Mouse (Mus musculus) forebrain, postnatal 0 days (tissue): ENCODE results near the gene Scml4. TPM values are rescaled to one million over a fixed set of nuclear protein-coding genes. Genes with fewer than 3 reads are reported as not detected.

Experiments
- ATAC-seq: fragments of 200-750 bp; cut with Nextera tagmentation; 2 replicates; pipeline ENCODE4 v1.8.0; 2017; ENCODE audit warnings: mild to moderate bottlenecking, moderate library complexity
- DNase-seq: peaks from one replicate; pipeline ENCODE4 v3.0.0-alpha.2; 2015
- H3K27ac ChIP-seq: fragments of 300-500 bp; sonication (generic); 2 replicates; pipeline ENCODE4 v1.5.1; 2014; ENCODE audit warnings: low read depth, mild to moderate bottlenecking, antibody characterized with exemption, low read length, moderate library complexity, mixed read lengths
- H3K27me3 ChIP-seq: fragments of 300-500 bp; sonication (generic); 2 replicates; pipeline ENCODE4 v1.6.1; 2014; ENCODE audit warnings: mild to moderate bottlenecking, low read length, mixed read lengths; ENCODE audit not compliant: insufficient read depth
- H3K36me3 ChIP-seq: fragments of 300-500 bp; sonication (generic); 2 replicates; pipeline ENCODE4 v1.6.1; 2014; ENCODE audit warnings: mild to moderate bottlenecking, moderate library complexity; ENCODE audit not compliant: insufficient read depth
- H3K4me1 ChIP-seq: fragments of 300-500 bp; sonication (generic); 2 replicates; pipeline ENCODE4 v1.6.1; 2014; ENCODE audit warnings: antibody characterized with exemption; ENCODE audit not compliant: insufficient read depth
- H3K4me2 ChIP-seq: fragments of 300-500 bp; sonication (generic); 2 replicates; pipeline ENCODE4 v1.6.1; 2014; ENCODE audit warnings: low read depth, mild to moderate bottlenecking, moderate library complexity
- H3K4me3 ChIP-seq: fragments of 300-500 bp; sonication (generic); 2 replicates; pipeline ENCODE4 v1.5.1; 2014; ENCODE audit warnings: low read depth, low read length, mixed read lengths
- H3K9ac ChIP-seq: fragments of 300-500 bp; sonication (generic); 2 replicates; pipeline ENCODE4 v1.6.1; 2014; ENCODE audit warnings: mild to moderate bottlenecking
- H3K9me3 ChIP-seq: fragments of 300-500 bp; sonication (generic); 2 replicates; pipeline ENCODE4 v1.6.1; 2016; ENCODE audit warnings: low read length
- CTCF ChIP-seq: sonication (generic); IDR thresholded peaks from 2 replicates; pipeline ENCODE4 v1.5.1; 2016; ENCODE audit warnings: antibody characterized with exemption, control low read depth, low read depth
- WGBS: fragments of 180-500 bp; shearing (Covaris S2); extraction: QIAGEN DNeasy Blood & Tissue Kit; methylation state at CpG from one replicate; pipeline ENCODE4 v1.1.7; 2014; 5-methylcytosine and 5-hydroxymethylcytosine counted together
- polyA plus RNA-seq: library from polyadenylated mRNA; unstranded; fragments of >200 nt; fragmentation: Nextera tagmentation; extraction: Ambion mirVana; gene quantifications from 2 replicates; pipeline ENCODE4 v1.2.1, GENCODE M21; 2015
- total RNA-seq: library from RNA; depleted of rRNA; stranded (reverse); fragments of >200 nt; gene quantifications from 2 replicates; pipeline ENCODE4 v1.2.3, GENCODE M21; 2014

Scml4 gene
- total and polyA plus RNA-seq, 2 experiments from 2014 or later: 8.5 to 37.7 TPM

GRCm38 (mm10) chr10:42938361-42938760 is 78.2 kb downstream of the Scml4 start:
- DNase-seq (no peak), ATAC-seq (no peak)
- no peaks in the 10 kb centered on the region for H3K4me1 ChIP-seq
- H3K9me3 ChIP-seq: no peaks in the 10 kb centered on the region
- H3K27ac ChIP-seq: no peak overlapping the region
- no peaks in the 10 kb centered on the region for H3K36me3 ChIP-seq
- no peak overlapping the region for H3K4me3 ChIP-seq
- TF ChIP-seq CTCF: no peak
- WGBS: 84% methylated on average over 4 of the region's 4 CpGs
- H3K4me2 ChIP-seq: no peak overlapping the region
- no peak overlapping the region for H3K9ac ChIP-seq
- H3K27me3 ChIP-seq: no peaks in the 10 kb centered on the region

GRCm38 (mm10) chr10:42939691-42940090 is 79.5 kb downstream of the Scml4 start:
- WGBS: 75% methylated on average over 7 of the region's 7 CpGs
- ATAC-seq: no peak
- Histone ChIP-seq H3K36me3 (no peaks in the 10 kb centered on the region), H3K4me1 (no peaks in the 10 kb centered on the region), H3K4me3 (no peak overlapping the region), H3K4me2 (no peak overlapping the region), H3K27ac (no peak overlapping the region; the same call in 1 of the 2 replicates), H3K27me3 (no peaks in the 10 kb centered on the region), H3K9ac (no peak overlapping the region), H3K9me3 (no peaks in the 10 kb centered on the region)
- DNase-seq: no peak
- TF ChIP-seq CTCF: no peak

GRCm38 (mm10) chr10:42940193-42941050 is 80.3 kb downstream of the Scml4 start:
- no peak overlapping the region for H3K9ac ChIP-seq
- no peaks in the 10 kb centered on the region for H3K9me3 ChIP-seq
- no peak overlapping the region for H3K4me3 ChIP-seq

DNA sequence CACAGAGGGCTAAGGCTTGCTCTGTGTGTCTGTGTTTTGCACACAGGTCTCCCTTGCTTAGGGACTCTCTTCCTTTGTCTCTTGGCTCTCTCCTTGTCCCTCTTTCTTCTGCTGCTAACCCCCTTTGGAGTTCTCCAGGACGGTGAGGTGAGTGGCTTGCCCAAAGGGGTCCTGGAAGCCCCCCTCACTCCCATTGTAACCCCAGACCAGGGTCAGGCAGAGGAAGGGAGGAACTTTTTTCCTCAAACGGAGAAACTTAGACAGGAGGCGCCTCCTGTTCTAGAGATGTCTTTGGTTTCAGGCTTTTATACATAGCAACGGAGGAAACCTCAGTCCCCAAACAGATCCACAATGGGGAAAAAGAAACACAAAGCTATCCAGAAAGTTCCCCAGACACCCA is 81.1 kb downstream of the Scml4 start:
- ATAC-seq (no peak; the same call in 1 of the 2 replicates), DNase-seq (no peak)
- Histone ChIP-seq H3K9me3 (no peaks in the 10 kb centered on the region), H3K9ac (peak overlapping the region; percentile 41), H3K4me1 (no peaks in the 10 kb centered on the region), H3K4me2 (peak overlapping the region; percentile 45), H3K4me3 (peak overlapping the region; percentile 24), H3K27me3 (no peaks in the 10 kb centered on the region), H3K27ac (peak overlapping the region; percentile 74; the same call in 1 of the 2 replicates), H3K36me3 (no peaks in the 10 kb centered on the region)
- TF ChIP-seq CTCF: no peak
- WGBS: 59% methylated on average over 4 of the region's 4 CpGs

More at GRCm38 (mm10) chr10:42940193-42941050, 80.3 kb downstream of the Scml4 start:
- H3K27ac ChIP-seq: no peak overlapping the region; the same call in 1 of the 2 replicates
- 69% methylated on average over 21 of the region's 21 CpGs for WGBS
- ATAC-seq: no peak
- H3K27me3 ChIP-seq: no peaks in the 10 kb centered on the region
- H3K36me3 ChIP-seq: no peaks in the 10 kb centered on the region
- TF ChIP-seq CTCF: no peak
- DNase-seq: no peak
- no peaks in the 10 kb centered on the region for H3K4me1 ChIP-seq
- H3K4me2 ChIP-seq: no peak overlapping the region

GRCm38 (mm10) chr10:42941697-42942221 is 81.6 kb downstream of the Scml4 start:
- no peaks in the 10 kb centered on the region for H3K9me3 ChIP-seq
- peak; percentile 80 for DNase-seq
- no peaks in the 10 kb centered on the region for H3K36me3 ChIP-seq
- peak; percentile 95 for ATAC-seq
- H3K27ac ChIP-seq: peak overlapping the region; percentile 74
- H3K9ac ChIP-seq: peak overlapping the region; percentile 41
- no peaks in the 10 kb centered on the region for H3K4me1 ChIP-seq
- H3K4me3 ChIP-seq: peak overlapping the region; percentile 24
- peak; percentile 75 for TF ChIP-seq CTCF
- peak overlapping the region; percentile 45 for H3K4me2 ChIP-seq
- no peaks in the 10 kb centered on the region for H3K27me3 ChIP-seq
- WGBS: 34% methylated on average over 14 of the region's 14 CpGs

DNA sequence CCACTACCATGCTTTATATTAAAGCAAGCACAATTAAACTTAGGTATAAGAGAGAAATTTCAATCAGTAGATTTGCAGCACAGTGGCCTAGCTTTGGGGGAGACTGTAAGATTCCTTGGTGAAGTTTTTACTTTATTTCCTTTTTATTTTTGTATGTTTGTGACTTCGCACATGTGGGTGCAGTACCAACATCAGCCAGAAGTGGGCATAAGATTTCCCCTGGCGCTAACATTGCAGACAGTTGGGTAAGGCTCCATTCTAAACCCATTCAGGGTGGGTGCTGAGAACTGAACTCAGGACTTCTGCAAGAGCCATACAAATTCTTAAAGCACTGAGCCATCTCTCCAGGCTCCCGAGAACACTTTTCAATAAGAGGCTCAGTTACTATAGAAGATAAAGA is 82.1 kb downstream of the Scml4 start:
- Histone ChIP-seq H3K4me2 (no peak overlapping the region), H3K9ac (no peak overlapping the region), H3K4me3 (no peak overlapping the region), H3K36me3 (no peaks in the 10 kb centered on the region), H3K4me1 (no peaks in the 10 kb centered on the region), H3K27ac (no peak overlapping the region), H3K9me3 (no peaks in the 10 kb centered on the region), H3K27me3 (no peaks in the 10 kb centered on the region)
- no peak for ATAC-seq
- WGBS: 94% methylated on average over 3 of the region's 3 CpGs
- no peak for DNase-seq
- peak; percentile 41 for TF ChIP-seq CTCF

- H3K4me3 ChIP-seq: no peak overlapping the region
- no peaks in the 10 kb centered on the region for H3K4me1 ChIP-seq
- ATAC-seq (no peak), DNase-seq (no peak)
- WGBS: 49% methylated on average over 4 of the region's 4 CpGs
- no peaks in the 10 kb centered on the region for H3K27me3 ChIP-seq
- no peak for TF ChIP-seq CTCF
- no peak overlapping the region for H3K27ac ChIP-seq
- no peaks in the 10 kb centered on the region for H3K9me3 ChIP-seq
- H3K9ac ChIP-seq: no peak overlapping the region
- H3K4me2 ChIP-seq: no peak overlapping the region
- H3K36me3 ChIP-seq: no peaks in the 10 kb centered on the region
Measured at GRCm38 (mm10) chr10:42945316-42945715, 85.1 kb downstream of the Scml4 start.
